Mouse (Mus musculus) megakaryocyte, embryonic 14.5 days (primary cell): ENCODE results near the gene Grcc10.

Experiments
- FLI1 ChIP-seq: IDR thresholded peaks from 2 replicates; pipeline ENCODE4 v1.6.1; 2012; ENCODE audit warnings: low read length, inconsistent platforms, mixed read lengths
- GATA1 ChIP-seq: IDR thresholded peaks from 3 replicates; pipeline ENCODE4 v1.6.1; 2012; ENCODE audit warnings: mixed read lengths, low read length, inconsistent platforms, borderline replicate concordance

DNA sequence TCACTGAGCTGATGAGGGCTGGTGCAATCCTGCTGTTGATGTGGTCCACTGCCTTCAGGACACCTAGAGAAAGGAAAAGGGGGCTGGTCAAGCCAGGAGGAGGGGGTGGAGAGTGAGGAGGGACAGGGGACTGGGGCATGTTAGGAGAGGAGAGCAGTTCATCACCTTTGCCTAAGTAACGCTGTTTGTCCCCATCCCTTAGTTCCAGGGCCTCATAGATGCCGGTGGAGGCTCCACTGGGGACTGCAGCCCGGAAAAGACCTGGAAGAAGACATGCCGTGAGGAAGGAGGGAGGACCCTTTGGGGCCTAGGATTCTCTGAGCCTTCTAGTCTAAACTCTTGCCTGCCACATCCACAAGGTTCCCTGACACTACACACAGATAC is 26.4 kb upstream of the Grcc10 start:
- TF ChIP-seq GATA1 (no peak), FLI1 (no peak)
